Mouse (Mus musculus) lung, postnatal 0 days (tissue): ENCODE data around the gene Gm13420. TPM values are rescaled to one million over a fixed set of nuclear protein-coding genes. Genes with fewer than 3 reads are reported as not detected.
A peak's percentile ranks its signal among the peaks of the same experiment; 100 is the strongest.

Experiments
- ATAC-seq: fragments of 200-750 bp; cut with Nextera tagmentation; 2 replicates; pipeline ENCODE4 v1.8.0; 2017; ENCODE audit warnings: moderate library complexity
- DNase-seq: peaks from one replicate; pipeline ENCODE4 v3.0.0-alpha.2; 2016; ENCODE audit warnings: low spot score
- H3K27ac ChIP-seq: fragments of 300-500 bp; sonication (generic); 2 replicates; pipeline ENCODE4 v1.5.1; 2014; ENCODE audit warnings: antibody characterized with exemption, mild to moderate bottlenecking, low read length, mixed read lengths
- H3K27me3 ChIP-seq: fragments of 300-500 bp; sonication (generic); replicated peaks from 2 replicates; pipeline ENCODE4 v1.6.1; 2014; ENCODE audit warnings: low read length, mixed read lengths; ENCODE audit not compliant: insufficient read depth
- H3K36me3 ChIP-seq: fragments of 300-500 bp; sonication (generic); 2 replicates; pipeline ENCODE4 v1.6.1; 2014; ENCODE audit warnings: low read length, mixed read lengths; ENCODE audit not compliant: insufficient read depth
- H3K4me1 ChIP-seq: fragments of 300-500 bp; sonication (generic); 2 replicates; pipeline ENCODE4 v1.6.1; 2014; ENCODE audit warnings: antibody characterized with exemption, low read depth, low read length, mixed read lengths; ENCODE audit not compliant: insufficient read depth
- H3K4me2 ChIP-seq: fragments of 300-500 bp; sonication (generic); replicated peaks from 2 replicates; pipeline ENCODE4 v1.6.1; 2014; ENCODE audit warnings: low read depth, mild to moderate bottlenecking, low read length, moderate library complexity, mixed read lengths
- H3K4me3 ChIP-seq: fragments of 300-500 bp; sonication (generic); 2 replicates; pipeline ENCODE4 v1.5.1; 2014; ENCODE audit warnings: low read depth, low read length
- H3K9ac ChIP-seq: fragments of 300-500 bp; sonication (generic); replicated peaks from 2 replicates; pipeline ENCODE4 v1.6.1; 2014; ENCODE audit warnings: low read depth, mild to moderate bottlenecking
- H3K9me3 ChIP-seq: fragments of 300-500 bp; sonication (generic); 2 replicates; pipeline ENCODE4 v1.6.1; 2016; ENCODE audit warnings: low read length, mixed read lengths
- CTCF ChIP-seq: IDR thresholded peaks from 2 replicates; pipeline ENCODE4 v1.5.1; 2016; ENCODE audit warnings: antibody characterized with exemption, mild to moderate bottlenecking
- EP300 ChIP-seq: IDR thresholded peaks from 2 replicates; pipeline ENCODE4 v1.6.1; 2016; ENCODE audit warnings: antibody characterized with exemption, mild to moderate bottlenecking, control low read depth
- WGBS: fragments of 180-500 bp; shearing (Covaris S2); extraction: QIAGEN DNeasy Blood & Tissue Kit; methylation state at CpG from one replicate; pipeline ENCODE4 v1.1.7; 2014; 5-methylcytosine and 5-hydroxymethylcytosine counted together
- polyA plus RNA-seq: library from polyadenylated mRNA; unstranded; fragments of >200 nt; fragmentation: Nextera tagmentation; extraction: Ambion mirVana; gene quantifications from 2 replicates; pipeline ENCODE4 v1.2.1, GENCODE M21; 2015

Gm13420 gene
- polyA plus RNA-seq, 1 experiment from 2014 or later, result 0.21 TPM

- H3K4me3 ChIP-seq, result no peak overlapping the region
- DNase-seq, result peak; percentile 8
- no peaks in the 10 kb centered on the region for H3K27me3 ChIP-seq
- no peak overlapping the region for H3K4me2 ChIP-seq
- H3K4me1 ChIP-seq, result no peaks in the 10 kb centered on the region
- H3K36me3 ChIP-seq, result peaks cover 10% of the 10 kb centered on the region; the same call in 1 of the 2 replicates
- H3K27ac ChIP-seq, result no peak overlapping the region
- 86% methylated on average over 4 of the region's 4 CpGs for WGBS
- TF ChIP-seq EP300 (no peak), CTCF (peak; percentile 64)
- ATAC-seq, result no peak
- no peak overlapping the region for H3K9ac ChIP-seq
- H3K9me3 ChIP-seq, result no peaks in the 10 kb centered on the region
These were observed 43.8 kb downstream of the Gm13420 start for GRCm38 (mm10) chr2:29707731-29708130.

GRCm38 (mm10) chr2:29706726-29707620 lies 44.5 kb downstream of the Gm13420 start:
- Histone ChIP-seq H3K9me3 (no peaks in the 10 kb centered on the region), H3K4me1 (no peaks in the 10 kb centered on the region), H3K4me2 (no peak overlapping the region), H3K27ac (no peak overlapping the region), H3K4me3 (no peak overlapping the region), H3K36me3 (peaks cover 17% of the 10 kb centered on the region), H3K9ac (no peak overlapping the region), H3K27me3 (no peaks in the 10 kb centered on the region)
- ATAC-seq (no peak), DNase-seq (no peak)
- 92% methylated on average over 18 of the region's 18 CpGs for WGBS
- no peak for TF ChIP-seq CTCF
- TF ChIP-seq EP300, result no peak

GRCm38 (mm10) chr2:29705493-29705892 lies 46.0 kb downstream of the Gm13420 start:
- H3K4me1 ChIP-seq, result no peaks in the 10 kb centered on the region
- no peak overlapping the region for H3K27ac ChIP-seq
- ATAC-seq (no peak), DNase-seq (no peak)
- WGBS, result 84% methylated on average over 3 of the region's 3 CpGs
- no peak overlapping the region for H3K4me3 ChIP-seq
- H3K9ac ChIP-seq, result no peak overlapping the region
- TF ChIP-seq EP300, result no peak
- TF ChIP-seq CTCF, result no peak
- H3K27me3 ChIP-seq, result no peaks in the 10 kb centered on the region
- H3K4me2 ChIP-seq, result no peak overlapping the region
- no peaks in the 10 kb centered on the region for H3K9me3 ChIP-seq
- peaks cover 20% of the 10 kb centered on the region for H3K36me3 ChIP-seq

GRCm38 (mm10) chr2:29703104-29704081 lies 48.1 kb downstream of the Gm13420 start:
- Histone ChIP-seq H3K9me3 (no peaks in the 10 kb centered on the region), H3K27ac (no peak overlapping the region), H3K9ac (no peak overlapping the region), H3K4me3 (no peak overlapping the region), H3K36me3 (peaks cover 28% of the 10 kb centered on the region), H3K4me2 (no peak overlapping the region), H3K27me3 (no peaks in the 10 kb centered on the region), H3K4me1 (no peaks in the 10 kb centered on the region)
- ATAC-seq, result no peak
- DNase-seq, result peak; percentile 19
- 79% methylated on average over 9 of the region's 9 CpGs for WGBS
- TF ChIP-seq EP300, result no peak
- no peak for TF ChIP-seq CTCF

GRCm38 (mm10) chr2:29702189-29702588 lies 49.3 kb downstream of the Gm13420 start:
- no peak overlapping the region for H3K9ac ChIP-seq
- no peaks in the 10 kb centered on the region for H3K9me3 ChIP-seq
- H3K36me3 ChIP-seq, result peaks cover 26% of the 10 kb centered on the region
- no peak overlapping the region for H3K4me3 ChIP-seq
- no peaks in the 10 kb centered on the region for H3K4me1 ChIP-seq
- DNase-seq (no peak), ATAC-seq (no peak)
- no peak for TF ChIP-seq CTCF
- no peak for TF ChIP-seq EP300
- no peak overlapping the region for H3K27ac ChIP-seq
- no peak overlapping the region for H3K4me2 ChIP-seq
- H3K27me3 ChIP-seq, result no peaks in the 10 kb centered on the region
- 89% methylated on average over 8 of the region's 8 CpGs for WGBS

GRCm38 (mm10) chr2:29701393-29701792 lies 50.1 kb downstream of the Gm13420 start:
- WGBS, result 82% methylated on average over 6 of the region's 6 CpGs
- H3K9me3 ChIP-seq, result no peaks in the 10 kb centered on the region
- H3K27me3 ChIP-seq, result no peaks in the 10 kb centered on the region
- TF ChIP-seq CTCF (no peak), EP300 (no peak)
- no peak overlapping the region for H3K27ac ChIP-seq
- H3K4me3 ChIP-seq, result no peak overlapping the region
- no peaks in the 10 kb centered on the region for H3K4me1 ChIP-seq
- no peak for ATAC-seq
- no peak overlapping the region for H3K9ac ChIP-seq
- H3K36me3 ChIP-seq, result peaks cover 19% of the 10 kb centered on the region
- H3K4me2 ChIP-seq, result no peak overlapping the region
- no peak for DNase-seq
